Mouse (Mus musculus): Measurements from ENCODE around the gene Nlrp3. TPM values are rescaled to one million over a fixed set of nuclear protein-coding genes. Genes with fewer than 3 reads are reported as not detected.
A peak's percentile ranks its signal among the peaks of the same experiment; 100 is the strongest.

Gene Nlrp3
- polyA plus RNA-seq, 1 experiment: 0.42 TPM

GRCm38 (mm10) chr11:59506713-59507074 is 34.7 kb upstream of the Nlrp3 start:
- Histone ChIP-seq H3K36me3 (ENCODE audit: control insufficient read depth, insufficient read depth, low read length) (peaks cover 2% of the 10 kb centered on the region), H3K27ac (ENCODE audit: insufficient read depth, low read depth, low read length) (0 out of 2 replicates have a peak overlapping the region, but pooled peaks have one; percentile 1), H3K27me3 (replicated peaks; ENCODE audit: control insufficient read depth, insufficient read depth, low read length) (no peaks in the 10 kb centered on the region), H3K4me1 (ENCODE audit: control insufficient read depth, insufficient read depth, low read length) (no peaks in the 10 kb centered on the region; the same call in 1 of the 2 replicates), H3K4me3 (ENCODE audit: insufficient read depth, low read depth, low read length) (peak overlapping the region; percentile 87)
- no peak for TF ChIP-seq CTCF (conservative IDR thresholded peaks at IDR 0.05; ENCODE audit: insufficient read depth, insufficient read length, low read depth, low read length)
- no peak for TF ChIP-seq POLR2A (IDR thresholded peaks at IDR 0.05; ENCODE audit: low read depth, low read length)
- DNase-seq: no peak
- WGBS: 2% methylated on average over 14 of the region's 14 CpGs

GRCm38 (mm10) chr11:59511558-59511957 is 29.8 kb upstream of the Nlrp3 start:
- Histone ChIP-seq H3K4me1 (ENCODE audit: control insufficient read depth, insufficient read depth, low read length) (no peaks in the 10 kb centered on the region; the same call in 1 of the 2 replicates), H3K27ac (ENCODE audit: insufficient read depth, low read depth, low read length) (no peak overlapping the region), H3K27me3 (replicated peaks; ENCODE audit: control insufficient read depth, insufficient read depth, low read length) (no peaks in the 10 kb centered on the region), H3K4me3 (ENCODE audit: insufficient read depth, low read depth, low read length) (no peak overlapping the region), H3K36me3 (ENCODE audit: control insufficient read depth, insufficient read depth, low read length) (no peaks in the 10 kb centered on the region)
- DNase-seq: no peak
- WGBS: 67% methylated on average over 1 of the region's 1 CpGs
- TF ChIP-seq POLR2A (IDR thresholded peaks at IDR 0.05; ENCODE audit: low read depth, low read length) (no peak), CTCF (conservative IDR thresholded peaks at IDR 0.05; ENCODE audit: insufficient read depth, insufficient read length, low read depth, low read length) (no peak)

- Histone ChIP-seq H3K4me3 (ENCODE audit: insufficient read depth, low read depth, low read length) (no peak overlapping the region), H3K27me3 (replicated peaks; ENCODE audit: control insufficient read depth, insufficient read depth, low read length) (no peaks in the 10 kb centered on the region), H3K4me1 (ENCODE audit: control insufficient read depth, insufficient read depth, low read length) (no peaks in the 10 kb centered on the region; the same call in 1 of the 2 replicates), H3K36me3 (ENCODE audit: control insufficient read depth, insufficient read depth, low read length) (no peaks in the 10 kb centered on the region), H3K27ac (ENCODE audit: insufficient read depth, low read depth, low read length) (no peak overlapping the region)
- TF ChIP-seq POLR2A (IDR thresholded peaks at IDR 0.05; ENCODE audit: low read depth, low read length) (no peak), CTCF (conservative IDR thresholded peaks at IDR 0.05; ENCODE audit: insufficient read depth, insufficient read length, low read depth, low read length) (no peak)
- WGBS: 70% methylated on average over 10 of the region's 10 CpGs
- peak; percentile 22 for DNase-seq
These were observed 28.6 kb upstream of the Nlrp3 start for GRCm38 (mm10) chr11:59512733-59513132.

- H3K36me3 ChIP-seq (ENCODE audit: control insufficient read depth, insufficient read depth, low read length): no peaks in the 10 kb centered on the region
- H3K27me3 ChIP-seq (replicated peaks; ENCODE audit: control insufficient read depth, insufficient read depth, low read length): no peaks in the 10 kb centered on the region
- no peak overlapping the region for H3K27ac ChIP-seq (ENCODE audit: insufficient read depth, low read depth, low read length)
- DNase-seq: no peak
- 78% methylated on average over 3 of the region's 3 CpGs for WGBS
- TF ChIP-seq CTCF (conservative IDR thresholded peaks at IDR 0.05; ENCODE audit: insufficient read depth, insufficient read length, low read depth, low read length) (no peak), POLR2A (IDR thresholded peaks at IDR 0.05; ENCODE audit: low read depth, low read length) (no peak)
- H3K4me1 ChIP-seq (ENCODE audit: control insufficient read depth, insufficient read depth, low read length): no peaks in the 10 kb centered on the region; the same call in 1 of the 2 replicates
- H3K4me3 ChIP-seq (ENCODE audit: insufficient read depth, low read depth, low read length): no peak overlapping the region
These were observed 27.8 kb upstream of the Nlrp3 start for GRCm38 (mm10) chr11:59513556-59513955.

- Histone ChIP-seq H3K27ac (ENCODE audit: insufficient read depth, low read depth, low read length) (no peak overlapping the region), H3K4me1 (ENCODE audit: control insufficient read depth, insufficient read depth, low read length) (no peaks in the 10 kb centered on the region), H3K27me3 (replicated peaks; ENCODE audit: control insufficient read depth, insufficient read depth, low read length) (no peaks in the 10 kb centered on the region), H3K36me3 (ENCODE audit: control insufficient read depth, insufficient read depth, low read length) (no peaks in the 10 kb centered on the region), H3K4me3 (ENCODE audit: insufficient read depth, low read depth, low read length) (no peak overlapping the region)
- WGBS: 62% methylated on average over 6 of the region's 6 CpGs
- DNase-seq: peak; percentile 14
- TF ChIP-seq POLR2A (IDR thresholded peaks at IDR 0.05; ENCODE audit: low read depth, low read length): no peak
- no peak for TF ChIP-seq CTCF (conservative IDR thresholded peaks at IDR 0.05; ENCODE audit: insufficient read depth, insufficient read length, low read depth, low read length)
These were observed 27.0 kb upstream of the Nlrp3 start for GRCm38 (mm10) chr11:59514381-59514780.

- TF ChIP-seq CTCF (conservative IDR thresholded peaks at IDR 0.05; ENCODE audit: insufficient read depth, insufficient read length, low read depth, low read length): no peak
- no peak for TF ChIP-seq POLR2A (IDR thresholded peaks at IDR 0.05; ENCODE audit: low read depth, low read length)
- Histone ChIP-seq H3K4me3 (ENCODE audit: insufficient read depth, low read depth, low read length) (no peak overlapping the region), H3K27me3 (replicated peaks; ENCODE audit: control insufficient read depth, insufficient read depth, low read length) (no peaks in the 10 kb centered on the region), H3K36me3 (ENCODE audit: control insufficient read depth, insufficient read depth, low read length) (no peaks in the 10 kb centered on the region), H3K27ac (ENCODE audit: insufficient read depth, low read depth, low read length) (no peak overlapping the region), H3K4me1 (ENCODE audit: control insufficient read depth, insufficient read depth, low read length) (no peaks in the 10 kb centered on the region)
- 70% methylated on average over 3 of the region's 3 CpGs for whole genome bisulfite sequencing
- no peak for DNase-seq
These were observed 26.6 kb upstream of the Nlrp3 start for GRCm38 (mm10) chr11:59514789-59515188.

GRCm38 (mm10) chr11:59517441-59517840 is 23.9 kb upstream of the Nlrp3 start:
- Histone ChIP-seq H3K4me3 (ENCODE audit: insufficient read depth, low read depth, low read length) (no peak overlapping the region), H3K27ac (ENCODE audit: insufficient read depth, low read depth, low read length) (no peak overlapping the region), H3K36me3 (ENCODE audit: control insufficient read depth, insufficient read depth, low read length) (no peaks in the 10 kb centered on the region), H3K4me1 (ENCODE audit: control insufficient read depth, insufficient read depth, low read length) (no peaks in the 10 kb centered on the region), H3K27me3 (replicated peaks; ENCODE audit: control insufficient read depth, insufficient read depth, low read length) (no peaks in the 10 kb centered on the region)
- WGBS: 91% methylated on average over 1 of the region's 1 CpGs
- TF ChIP-seq CTCF (conservative IDR thresholded peaks at IDR 0.05; ENCODE audit: insufficient read depth, insufficient read length, low read depth, low read length) (no peak), POLR2A (IDR thresholded peaks at IDR 0.05; ENCODE audit: low read depth, low read length) (no peak)
- DNase-seq: no peak

All from kidney, adult 2 months (tissue).